Mouse (Mus musculus): Measurements from ENCODE around the gene Pfn3.

GRCm38 (mm10) chr13:55449679-55450441 is 34.8 kb upstream of the Pfn3 start:
- TF ChIP-seq CTCF (IDR thresholded peaks at IDR 0.05; ENCODE audit: low read depth, low read length) (no peak), POLR2A (IDR thresholded peaks at IDR 0.05; ENCODE audit: insufficient read depth, low read length) (no peak)

Data from ES-Bruce4 (cell line).